Mouse (Mus musculus): ENCODE measurements around the gene Mettl15. TPM values are rescaled to one million over a fixed set of nuclear protein-coding genes. Genes with fewer than 3 reads are reported as not detected.

Gene Mettl15
- 12.0 and 12.8 TPM in 2 replicates for polyA plus RNA-seq (2015; fragmentation: Nextera tagmentation; extraction: Ambion mirVana)

DNA sequence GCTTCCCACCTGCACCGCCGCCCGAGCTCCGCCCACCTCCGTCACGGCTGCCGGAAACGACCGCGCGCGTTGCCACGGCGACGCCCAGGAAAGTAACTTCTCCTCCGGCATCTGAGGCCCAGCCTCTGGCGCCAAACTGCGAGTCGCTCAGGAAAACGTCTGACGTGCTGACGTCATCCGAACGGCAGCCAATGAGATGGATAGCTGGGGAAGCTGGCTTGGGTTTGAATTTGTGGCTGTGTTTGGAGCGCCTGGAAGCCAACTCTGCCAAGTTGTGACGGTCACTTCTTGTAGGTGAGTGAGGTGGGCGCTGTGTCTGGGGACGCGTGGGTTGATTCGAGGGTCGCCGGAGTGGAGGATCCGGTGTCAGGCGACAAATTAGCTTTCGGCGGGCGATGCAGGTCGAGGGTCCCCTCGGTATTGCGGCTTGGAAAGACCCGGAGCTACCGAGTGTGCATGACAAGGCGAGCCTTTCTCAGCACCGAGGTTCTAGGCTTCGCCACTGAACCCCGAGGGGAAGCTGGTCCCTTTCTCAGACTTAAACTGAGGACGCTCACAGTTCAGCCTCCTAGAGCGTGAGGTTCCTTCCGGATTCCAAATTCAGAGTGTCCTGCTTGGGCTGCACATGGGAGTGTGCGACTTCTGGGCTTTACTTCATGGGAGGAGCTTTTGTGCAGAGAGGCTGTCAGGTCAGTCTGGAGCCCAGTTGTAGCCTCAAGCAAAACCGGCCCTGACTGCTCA lies at the start of gene Mettl15, which contains the start of gene Kif18a:
Mettl15 (minus strand) TSS at position 149 of the 741 bp plus-strand sequence.
Kif18a (plus strand) TSS at position 139 of the 741 bp plus-strand sequence.
- WGBS: under 1% methylated on average over 51 of the region's 51 CpGs
- peaks cover 9% of the 10 kb centered on the region for H3K4me1 ChIP-seq (ENCODE audit: control insufficient read depth, insufficient read depth, low read length)
- H3K9ac ChIP-seq (ENCODE audit: low read depth, low read length): peak within 1 kb of the TSS; percentile 77
- H3K9me3 ChIP-seq (ENCODE audit: control insufficient read depth, low read length): no peaks in the 10 kb centered on the region
- H3K4me3 ChIP-seq (ENCODE audit: low read length): peak within 1 kb of the TSS; percentile 84
- H3K27ac ChIP-seq (ENCODE audit: low read length): peak within 1 kb of the TSS; percentile 77
- ATAC-seq: peak; percentile 99
- no peaks in the 10 kb centered on the region for H3K36me3 ChIP-seq (ENCODE audit: control insufficient read depth, insufficient read depth, low read length)
- no peaks in the 10 kb centered on the region for H3K27me3 ChIP-seq (replicated peaks; ENCODE audit: control insufficient read depth, insufficient read depth, low read length)
- peak within 1 kb of the TSS; percentile 66 for H3K4me2 ChIP-seq (ENCODE audit: low read depth, low read length)

DNA sequence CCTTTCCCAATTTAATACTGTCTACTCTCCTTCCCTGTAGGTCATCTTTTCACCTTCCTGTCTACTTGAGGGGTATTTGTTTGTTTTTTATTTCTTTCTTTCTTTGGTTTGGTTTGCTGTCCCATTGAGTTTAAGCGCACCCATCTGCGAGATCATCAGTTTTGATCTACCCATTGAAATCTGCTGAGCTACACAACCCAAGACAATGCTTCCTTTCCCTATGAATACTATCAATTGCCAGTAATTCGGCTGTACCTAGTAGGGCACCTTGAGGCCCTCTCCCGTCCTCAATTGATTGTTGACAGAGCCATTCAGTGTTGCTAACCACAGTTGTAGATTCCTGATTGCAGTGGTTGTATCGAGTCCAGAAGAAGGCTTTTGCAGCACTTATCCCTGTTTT lies 30.8 kb upstream of the Mettl15 start:
- Histone ChIP-seq H3K27ac (ENCODE audit: low read length) (no peak overlapping the region), H3K27me3 (replicated peaks; ENCODE audit: control insufficient read depth, insufficient read depth, low read length) (no peaks in the 10 kb centered on the region), H3K4me2 (ENCODE audit: low read depth, low read length) (no peak overlapping the region), H3K4me1 (ENCODE audit: control insufficient read depth, insufficient read depth, low read length) (no peaks in the 10 kb centered on the region), H3K9ac (ENCODE audit: low read depth, low read length) (no peak overlapping the region), H3K9me3 (ENCODE audit: control insufficient read depth, low read length) (no peaks in the 10 kb centered on the region), H3K4me3 (ENCODE audit: low read length) (no peak overlapping the region), H3K36me3 (ENCODE audit: control insufficient read depth, insufficient read depth, low read length) (no peaks in the 10 kb centered on the region)
- 94% methylated on average over 5 of the region's 5 CpGs for WGBS
- no peak for ATAC-seq

GRCm38 (mm10) chr2:109303638-109304037 lies 23.1 kb upstream of the Mettl15 start:
- no peak overlapping the region for H3K27ac ChIP-seq (ENCODE audit: low read length)
- H3K36me3 ChIP-seq (ENCODE audit: control insufficient read depth, insufficient read depth, low read length): no peaks in the 10 kb centered on the region
- ATAC-seq: no peak
- no peak overlapping the region for H3K4me2 ChIP-seq (ENCODE audit: low read depth, low read length)
- no peaks in the 10 kb centered on the region for H3K4me1 ChIP-seq (ENCODE audit: control insufficient read depth, insufficient read depth, low read length)
- no peak overlapping the region for H3K9ac ChIP-seq (ENCODE audit: low read depth, low read length)
- no peak overlapping the region for H3K4me3 ChIP-seq (ENCODE audit: low read length)
- H3K9me3 ChIP-seq (ENCODE audit: control insufficient read depth, low read length): no peaks in the 10 kb centered on the region
- no peaks in the 10 kb centered on the region for H3K27me3 ChIP-seq (replicated peaks; ENCODE audit: control insufficient read depth, insufficient read depth, low read length)

GRCm38 (mm10) chr2:109302234-109302633 lies 21.7 kb upstream of the Mettl15 start:
- H3K9ac ChIP-seq (ENCODE audit: low read depth, low read length): no peak overlapping the region
- H3K4me1 ChIP-seq (ENCODE audit: control insufficient read depth, insufficient read depth, low read length): no peaks in the 10 kb centered on the region
- no peak overlapping the region for H3K4me2 ChIP-seq (ENCODE audit: low read depth, low read length)
- H3K27me3 ChIP-seq (replicated peaks; ENCODE audit: control insufficient read depth, insufficient read depth, low read length): no peaks in the 10 kb centered on the region
- 90% methylated on average over 3 of the region's 3 CpGs for WGBS
- H3K9me3 ChIP-seq (ENCODE audit: control insufficient read depth, low read length): no peaks in the 10 kb centered on the region
- no peak for ATAC-seq
- H3K4me3 ChIP-seq (ENCODE audit: low read length): no peak overlapping the region
- no peaks in the 10 kb centered on the region for H3K36me3 ChIP-seq (ENCODE audit: control insufficient read depth, insufficient read depth, low read length)
- H3K27ac ChIP-seq (ENCODE audit: low read length): no peak overlapping the region

GRCm38 (mm10) chr2:109298160-109298559 lies 17.6 kb upstream of the Mettl15 start:
- Histone ChIP-seq H3K27me3 (replicated peaks; ENCODE audit: control insufficient read depth, insufficient read depth, low read length) (no peaks in the 10 kb centered on the region), H3K4me1 (ENCODE audit: control insufficient read depth, insufficient read depth, low read length) (no peaks in the 10 kb centered on the region)
- no peak for ATAC-seq

DNA sequence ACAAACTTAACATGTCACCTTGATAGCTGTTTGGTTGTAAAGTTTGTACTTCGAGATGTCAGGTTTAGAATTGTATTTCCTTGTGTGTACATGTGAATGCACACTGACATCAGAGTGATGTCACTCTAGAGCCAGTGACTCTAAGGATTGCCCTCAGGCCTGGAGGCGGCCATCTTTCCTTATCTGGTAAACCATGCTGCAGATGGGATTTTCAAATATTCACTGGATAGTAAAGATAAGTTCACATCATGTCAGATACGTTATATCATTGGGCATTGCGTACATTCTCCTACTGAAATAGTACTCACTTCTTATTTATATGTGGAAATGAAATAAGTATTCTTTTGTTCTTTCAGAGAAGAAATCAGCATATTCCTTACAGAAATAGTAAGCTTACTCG lies 15.7 kb upstream of the Mettl15 start:
- Histone ChIP-seq H3K36me3 (ENCODE audit: control insufficient read depth, insufficient read depth, low read length) (peaks cover 9% of the 10 kb centered on the region), H3K9me3 (ENCODE audit: control insufficient read depth, low read length) (no peaks in the 10 kb centered on the region), H3K9ac (ENCODE audit: low read depth, low read length) (no peak overlapping the region), H3K4me2 (ENCODE audit: low read depth, low read length) (no peak overlapping the region), H3K27ac (ENCODE audit: low read length) (no peak overlapping the region), H3K4me1 (ENCODE audit: control insufficient read depth, insufficient read depth, low read length) (no peaks in the 10 kb centered on the region), H3K27me3 (replicated peaks; ENCODE audit: control insufficient read depth, insufficient read depth, low read length) (no peaks in the 10 kb centered on the region), H3K4me3 (ENCODE audit: low read length) (no peak overlapping the region)
- 87% methylated on average over 5 of the region's 5 CpGs for WGBS
- ATAC-seq: no peak

More at GRCm38 (mm10) chr2:109298160-109298559, 17.6 kb upstream of the Mettl15 start:
- Histone ChIP-seq H3K4me2 (ENCODE audit: low read depth, low read length) (no peak overlapping the region), H3K9ac (ENCODE audit: low read depth, low read length) (no peak overlapping the region), H3K27ac (ENCODE audit: low read length) (no peak overlapping the region), H3K9me3 (ENCODE audit: control insufficient read depth, low read length) (no peaks in the 10 kb centered on the region), H3K36me3 (ENCODE audit: control insufficient read depth, insufficient read depth, low read length) (peaks cover 5% of the 10 kb centered on the region), H3K4me3 (ENCODE audit: low read length) (no peak overlapping the region)
- WGBS: 98% methylated on average over 1 of the region's 1 CpGs

DNA sequence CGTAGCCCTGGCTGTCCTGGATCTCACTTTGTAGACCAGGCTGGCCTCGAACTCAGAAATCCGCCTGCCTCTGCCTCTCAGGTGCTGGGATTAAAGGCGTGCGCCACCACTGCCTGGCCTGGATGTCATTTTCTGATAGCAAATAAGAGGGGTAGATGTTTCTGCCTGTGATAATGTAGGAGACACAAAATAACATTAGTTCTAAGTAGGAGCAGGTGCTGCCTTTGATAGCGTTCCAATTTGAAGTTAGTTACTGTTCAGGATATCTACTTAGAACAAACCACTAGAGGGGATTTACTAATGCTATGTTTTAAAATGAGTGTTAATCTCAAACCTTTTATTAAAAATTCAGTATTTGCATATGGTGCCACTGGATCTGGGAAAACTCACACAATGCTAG lies 8.8 kb upstream of the Mettl15 start:
- Histone ChIP-seq H3K27me3 (replicated peaks; ENCODE audit: control insufficient read depth, insufficient read depth, low read length) (no peaks in the 10 kb centered on the region), H3K9ac (ENCODE audit: low read depth, low read length) (no peak overlapping the region), H3K9me3 (ENCODE audit: control insufficient read depth, low read length) (no peaks in the 10 kb centered on the region), H3K4me2 (ENCODE audit: low read depth, low read length) (no peak overlapping the region), H3K27ac (ENCODE audit: low read length) (no peak overlapping the region), H3K4me1 (ENCODE audit: control insufficient read depth, insufficient read depth, low read length) (no peaks in the 10 kb centered on the region), H3K36me3 (ENCODE audit: control insufficient read depth, insufficient read depth, low read length) (peaks cover 9% of the 10 kb centered on the region), H3K4me3 (ENCODE audit: low read length) (no peak overlapping the region)
- WGBS: 90% methylated on average over 6 of the region's 6 CpGs
- ATAC-seq: no peak

GRCm38 (mm10) chr2:109284121-109284520 lies 3.6 kb upstream of the Mettl15 start:
- H3K9ac ChIP-seq (ENCODE audit: low read depth, low read length): no peak overlapping the region
- no peaks in the 10 kb centered on the region for H3K27me3 ChIP-seq (replicated peaks; ENCODE audit: control insufficient read depth, insufficient read depth, low read length)
- H3K4me3 ChIP-seq (ENCODE audit: low read length): no peak overlapping the region
- no peak overlapping the region for H3K4me2 ChIP-seq (ENCODE audit: low read depth, low read length)
- peaks cover 9% of the 10 kb centered on the region for H3K4me1 ChIP-seq (ENCODE audit: control insufficient read depth, insufficient read depth, low read length)
- ATAC-seq: no peak
- H3K36me3 ChIP-seq (ENCODE audit: control insufficient read depth, insufficient read depth, low read length): no peaks in the 10 kb centered on the region
- no peaks in the 10 kb centered on the region for H3K9me3 ChIP-seq (ENCODE audit: control insufficient read depth, low read length)
- no peak overlapping the region for H3K27ac ChIP-seq (ENCODE audit: low read length)
- 92% methylated on average over 3 of the region's 3 CpGs for WGBS

DNA sequence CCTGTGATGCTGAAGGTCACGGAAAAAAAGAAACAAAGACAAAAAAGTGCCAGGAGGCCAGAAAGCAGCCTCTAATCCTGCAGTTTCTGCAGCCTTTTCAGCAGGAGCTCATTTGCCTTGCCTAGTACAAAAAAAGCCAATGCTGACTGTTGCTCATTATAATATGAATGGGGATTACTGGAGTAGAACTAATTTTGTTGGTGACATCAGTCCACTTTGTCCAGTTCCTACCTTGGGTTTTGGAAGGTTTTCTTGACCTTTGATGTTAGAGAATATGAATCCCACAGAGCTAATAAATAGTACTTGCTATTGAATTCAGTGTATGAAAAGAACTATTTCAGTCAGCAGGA lies 768 bp upstream of the Mettl15 start:
- Histone ChIP-seq H3K9ac (ENCODE audit: low read depth, low read length) (peak overlapping the region; percentile 77), H3K27ac (ENCODE audit: low read length) (peak overlapping the region; percentile 77), H3K27me3 (replicated peaks; ENCODE audit: control insufficient read depth, insufficient read depth, low read length) (no peaks in the 10 kb centered on the region), H3K4me2 (ENCODE audit: low read depth, low read length) (peak overlapping the region; percentile 66), H3K9me3 (ENCODE audit: control insufficient read depth, low read length) (no peaks in the 10 kb centered on the region), H3K4me1 (ENCODE audit: control insufficient read depth, insufficient read depth, low read length) (peaks cover 9% of the 10 kb centered on the region), H3K36me3 (ENCODE audit: control insufficient read depth, insufficient read depth, low read length) (no peaks in the 10 kb centered on the region), H3K4me3 (ENCODE audit: low read length) (peak overlapping the region; percentile 84)
- 0% methylated on average over 1 of the region's 1 CpGs for WGBS
- no peak for ATAC-seq

GRCm38 (mm10) chr2:109280272-109280599 lies 312 bp downstream of the Mettl15 start:
- no peaks in the 10 kb centered on the region for H3K9me3 ChIP-seq (ENCODE audit: control insufficient read depth, low read length)
- H3K4me1 ChIP-seq (ENCODE audit: control insufficient read depth, insufficient read depth, low read length): peaks cover 9% of the 10 kb centered on the region
- H3K9ac ChIP-seq (ENCODE audit: low read depth, low read length): peak overlapping the region; percentile 72
- 3% methylated on average over 4 of the region's 4 CpGs for WGBS
- peak overlapping the region; percentile 49 for H3K4me2 ChIP-seq (ENCODE audit: low read depth, low read length)
- ATAC-seq: no peak
- H3K36me3 ChIP-seq (ENCODE audit: control insufficient read depth, insufficient read depth, low read length): no peaks in the 10 kb centered on the region
- 0 out of 2 replicates have a peak overlapping the region, but pooled peaks have one; percentile 26 for H3K27ac ChIP-seq (ENCODE audit: low read length)
- no peaks in the 10 kb centered on the region for H3K27me3 ChIP-seq (replicated peaks; ENCODE audit: control insufficient read depth, insufficient read depth, low read length)
- peak overlapping the region; percentile 84 for H3K4me3 ChIP-seq (ENCODE audit: low read length)
